Mouse (Mus musculus) cerebellum, postnatal 36 days (tissue): ENCODE results near the gene Speer4a.
"Not testable (repeated sequence)": the region's sequence is repeated elsewhere in the genome, so short reads cannot be mapped to it uniquely, and the experiment has no call there.

Experiments
- DNase-seq, 2 experiments: peaks; one replicate each; pipeline ENCODE4 v3.0.0; 2021 to 2022; ENCODE audit warnings: mixed read lengths in 2 of 2

Gene Speer4a

DNA sequence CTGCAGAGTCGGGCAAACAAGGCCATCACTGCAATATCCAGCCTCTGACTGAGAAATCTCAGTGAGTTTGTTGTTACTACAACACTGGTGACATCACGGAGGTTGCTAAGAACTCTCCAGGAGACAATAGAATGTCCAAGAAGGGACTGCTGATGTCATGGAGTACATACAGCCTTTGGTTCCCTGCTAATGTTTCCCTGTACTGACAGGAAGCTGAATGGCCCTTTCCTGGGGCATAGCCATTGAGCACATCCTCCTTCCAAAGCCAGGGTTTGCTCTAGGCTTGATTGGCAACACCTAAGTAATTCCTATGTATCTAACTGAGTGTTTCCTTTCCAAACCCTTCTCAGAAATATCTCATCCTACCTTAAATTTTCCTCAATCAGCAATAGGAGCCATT is at the start of gene Speer4a:
TSS of gene Speer4a (minus strand) at position 101 of the 400 bp plus-strand sequence.
- DNase-seq = not testable (repeated sequence)

DNA sequence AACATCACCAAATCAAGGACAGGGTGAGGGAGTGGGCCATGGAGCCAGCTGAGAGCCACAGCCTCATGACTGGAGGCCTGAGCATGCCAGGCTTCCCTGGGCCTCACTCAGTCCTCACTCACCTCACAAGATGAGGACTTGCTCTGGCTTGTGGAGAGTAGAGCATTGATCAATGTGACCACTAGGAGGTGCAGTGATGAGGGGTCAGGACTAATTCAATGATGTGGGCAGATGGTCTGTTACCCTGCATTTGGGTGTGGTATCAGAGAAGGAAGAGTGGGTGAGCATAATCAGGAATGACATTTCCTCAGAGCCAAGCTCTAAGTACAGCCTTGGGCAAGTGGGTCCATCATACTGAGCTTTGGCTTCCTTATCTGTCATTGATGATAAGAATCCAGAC is 39.7 kb upstream of the Speer4a start:
- DNase-seq = not testable (repeated sequence)

- no peak for DNase-seq
Measured at GRCm38 (mm10) chr5:26070716-26071115, 31.4 kb upstream of the Speer4a start.

DNA sequence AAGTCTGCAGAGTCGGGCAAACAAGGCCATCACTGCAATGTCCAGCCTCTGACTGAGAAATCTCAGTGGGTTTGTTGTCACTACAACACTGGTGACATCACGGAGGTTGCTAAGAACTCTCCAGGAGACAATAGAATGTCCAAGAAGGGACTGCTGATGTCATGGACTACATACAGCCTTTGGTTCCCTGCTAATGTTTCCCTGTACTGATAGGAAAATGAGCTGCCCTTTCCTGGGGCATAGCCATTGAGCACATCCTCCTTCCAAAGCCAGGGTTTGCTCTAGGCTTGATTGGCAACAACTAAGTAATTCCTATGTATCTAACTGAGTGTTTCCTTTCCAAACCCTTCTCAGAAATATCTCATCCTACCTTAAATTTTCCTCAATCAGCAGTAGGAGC is 19.1 kb upstream of the Speer4a start, which contains the start of gene Gm7347:
TSS of gene Gm7347 (minus strand) at position 101 of the 400 bp plus-strand sequence.
- not testable (repeated sequence) for DNase-seq

DNA sequence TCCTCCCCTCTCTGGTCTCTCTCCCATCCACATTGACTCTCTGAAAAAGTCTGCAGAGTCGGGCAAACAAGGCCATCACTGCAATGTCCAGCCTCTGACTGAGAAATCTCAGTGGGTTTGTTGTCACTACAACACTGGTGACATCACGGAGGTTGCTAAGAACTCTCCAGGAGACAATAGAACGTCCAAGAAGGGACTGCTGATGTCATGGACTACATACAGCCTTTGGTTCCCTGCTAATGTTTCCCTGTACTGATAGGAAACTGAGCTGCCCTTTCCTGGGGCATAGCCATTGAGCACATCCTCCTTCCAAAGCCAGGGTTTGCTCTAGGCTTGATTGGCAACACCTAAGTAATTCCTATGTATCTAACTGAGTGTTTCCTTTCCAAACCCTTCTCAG is 16.5 kb downstream of the Speer4a start, which contains the start of gene Gm5862:
TSS of gene Gm5862 (minus strand) at position 101 of the 400 bp plus-strand sequence.
- not testable (repeated sequence) for DNase-seq

- not testable (repeated sequence) for DNase-seq
Measured at GRCm38 (mm10) chr5:26007697-26008096, 31.7 kb downstream of the Speer4a start.

GRCm38 (mm10) chr5:26006937-26007695 is 32.2 kb downstream of the Speer4a start:
- peak; percentile 51 to 58 for DNase-seq

- not testable (repeated sequence) for DNase-seq
Measured at GRCm38 (mm10) chr5:26004698-26005097, 34.7 kb downstream of the Speer4a start, which contains the start of gene Gm1979. Gene Gm1979, minus strand, starts transcription at chr5:26004798.

DNA sequence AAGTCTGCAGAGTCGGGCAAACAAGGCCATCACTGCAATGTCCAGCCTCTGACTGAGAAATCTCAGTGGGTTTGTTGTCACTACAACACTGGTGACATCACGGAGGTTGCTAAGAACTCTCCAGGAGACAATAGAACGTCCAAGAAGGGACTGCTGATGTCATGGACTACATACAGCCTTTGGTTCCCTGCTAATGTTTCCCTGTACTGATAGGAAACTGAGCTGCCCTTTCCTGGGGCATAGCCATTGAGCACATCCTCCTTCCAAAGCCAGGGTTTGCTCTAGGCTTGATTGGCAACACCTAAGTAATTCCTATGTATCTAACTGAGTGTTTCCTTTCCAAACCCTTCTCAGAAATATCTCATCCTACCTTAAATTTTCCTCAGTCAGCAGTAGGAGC is 50.8 kb downstream of the Speer4a start, which contains the start of gene Gm21698:
TSS of gene Gm21698 (minus strand) at position 101 of the 400 bp plus-strand sequence.
- not testable (repeated sequence) for DNase-seq
